Mouse (Mus musculus): Measurements from ENCODE around the gene Kif5a.
"Not testable (repeated sequence)": the region's sequence is repeated elsewhere in the genome, so short reads cannot be mapped to it uniquely, and the experiment has no call there.

The Kif5a gene

DNA sequence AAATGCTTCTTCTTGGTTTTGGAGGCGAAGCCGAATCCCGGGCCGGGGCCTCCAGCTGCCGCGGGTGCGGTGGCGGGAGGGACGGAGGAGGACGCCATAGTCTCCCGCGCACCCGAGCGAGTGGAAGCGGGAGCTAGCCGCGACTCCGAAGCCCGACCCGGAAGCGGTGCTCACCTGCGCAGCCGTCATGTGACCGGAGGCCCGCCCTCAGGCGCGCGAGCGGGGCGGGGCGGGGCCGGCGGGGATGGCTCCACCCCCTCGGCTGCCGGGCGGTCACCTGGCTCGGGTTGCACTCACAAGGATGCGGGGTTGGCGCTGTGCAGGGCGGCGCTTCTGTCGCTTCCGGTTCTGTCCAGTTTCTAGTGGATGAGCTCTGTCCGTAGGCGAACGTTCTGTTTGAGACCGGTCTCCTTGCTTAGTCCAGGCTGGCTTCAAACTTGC is 51.7 kb downstream of the Kif5a start, which contains the start of gene Pip4k2c:
TSS of gene Pip4k2c (minus strand) at position 172 of the 441 bp plus-strand sequence.
- peak; percentile 95 for DNase-seq

DNA sequence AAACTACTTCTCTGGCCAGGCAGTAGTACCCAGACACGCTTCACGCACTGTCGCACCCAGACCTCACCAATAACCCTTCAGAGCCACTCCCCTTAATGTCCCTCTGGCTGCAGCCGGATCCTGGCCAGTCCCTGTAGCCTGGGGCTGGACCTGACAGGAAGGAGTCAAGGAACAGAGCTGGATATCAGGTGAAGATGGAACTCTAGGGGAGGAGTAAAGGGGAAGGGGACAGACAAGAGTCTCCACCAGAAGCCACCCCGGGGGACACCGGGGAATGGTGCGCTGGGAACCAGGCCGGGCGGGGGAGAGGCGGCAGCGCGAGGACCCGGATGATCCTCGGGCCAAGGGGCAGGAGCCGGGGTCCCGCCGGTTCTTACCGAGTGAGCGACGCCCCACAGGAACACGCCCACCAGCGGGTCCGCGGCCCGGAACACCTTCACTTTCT is 52.2 kb downstream of the Kif5a start:
- DNase-seq, result no peak

DNA sequence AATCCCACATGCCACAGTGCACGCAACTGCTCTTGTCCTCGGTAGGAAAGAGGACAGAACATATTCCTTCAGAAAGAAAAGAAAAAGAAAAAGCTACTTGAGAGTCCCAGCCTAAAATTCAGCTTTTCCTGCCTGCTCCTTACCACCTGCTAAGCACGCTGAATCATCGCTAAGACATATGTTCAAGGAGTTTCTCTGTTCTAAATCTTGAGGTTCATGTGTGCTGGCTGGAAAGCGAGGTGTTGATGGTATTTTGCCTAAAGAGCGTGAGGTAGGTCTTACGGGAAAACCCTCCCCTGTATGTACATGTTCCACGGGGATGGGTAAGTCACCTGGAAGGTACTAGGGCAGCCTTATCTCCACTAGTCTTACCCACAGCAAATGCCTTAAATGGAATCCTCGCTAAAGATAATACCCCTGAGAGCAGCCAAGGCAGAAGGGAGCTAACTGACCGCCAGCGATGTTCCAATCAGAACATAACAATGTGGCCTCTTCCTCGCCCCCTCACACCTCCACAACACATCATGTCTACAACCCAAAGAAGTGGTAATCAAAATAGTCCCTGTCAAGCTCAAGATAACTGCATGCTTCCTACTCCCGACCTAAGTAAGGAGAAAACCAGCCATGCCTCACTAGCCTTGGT is 53.1 kb downstream of the Kif5a start:
- no peak for DNase-seq

DNA sequence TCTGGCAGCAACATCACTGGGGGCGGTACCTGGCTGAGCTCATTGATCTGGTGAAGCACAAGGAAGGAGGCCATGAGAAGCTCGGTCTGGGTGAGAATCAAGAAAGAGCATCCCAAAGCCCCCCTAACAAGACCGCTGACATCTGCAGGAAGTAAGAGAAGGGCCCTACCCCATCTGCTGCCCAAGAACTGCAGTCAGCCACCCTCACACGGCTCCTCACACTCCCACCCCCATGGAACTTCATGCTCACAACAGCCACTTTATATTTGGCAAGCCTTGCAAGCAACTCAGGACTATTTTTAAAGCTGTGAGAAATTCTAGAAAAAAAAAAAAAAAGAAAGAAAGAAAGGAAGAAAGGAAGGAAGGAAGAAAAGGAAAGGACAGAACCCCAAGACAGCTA is 54.2 kb downstream of the Kif5a start:
- DNase-seq, result peak; percentile 81

DNA sequence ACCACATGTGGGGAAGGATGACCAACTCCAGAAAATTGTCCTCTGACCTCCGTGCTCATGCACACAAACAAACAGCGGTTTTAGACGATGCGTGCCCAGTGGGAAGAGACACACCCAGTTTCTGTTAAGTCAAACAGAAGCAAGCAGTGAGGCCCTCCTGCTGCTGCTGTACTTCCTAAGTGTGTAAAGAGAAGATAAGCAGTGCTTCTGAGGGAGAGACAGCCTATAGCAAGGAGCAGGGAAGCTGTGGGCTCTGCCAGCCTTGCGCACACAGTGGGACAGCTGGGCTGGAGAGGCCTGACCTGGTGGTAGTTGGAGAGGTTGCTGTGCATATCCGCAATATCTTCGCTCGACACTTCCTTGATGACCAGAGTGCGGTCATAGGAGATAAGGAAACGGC is 57.8 kb downstream of the Kif5a start:
- DNase-seq, result no peak

DNA sequence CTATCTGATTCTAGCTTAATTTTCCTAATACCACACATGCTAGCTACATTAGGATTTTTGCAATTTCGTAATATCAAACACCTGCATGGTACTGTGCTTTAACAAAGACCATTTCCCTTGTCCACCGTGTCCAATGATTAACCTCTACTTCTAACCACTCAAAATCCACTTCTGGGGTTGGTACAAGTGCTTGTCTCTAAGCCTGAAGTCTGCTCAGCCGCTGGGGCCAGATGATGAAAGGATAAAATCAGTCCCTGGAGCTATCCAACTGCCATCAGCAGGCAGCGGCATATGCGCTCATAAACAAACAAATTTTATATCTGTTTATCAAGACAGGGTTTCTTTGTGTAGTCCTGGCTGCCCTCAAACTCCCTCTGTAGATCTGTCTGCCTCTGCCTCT is 58.6 kb downstream of the Kif5a start:
- no peak for DNase-seq

DNA sequence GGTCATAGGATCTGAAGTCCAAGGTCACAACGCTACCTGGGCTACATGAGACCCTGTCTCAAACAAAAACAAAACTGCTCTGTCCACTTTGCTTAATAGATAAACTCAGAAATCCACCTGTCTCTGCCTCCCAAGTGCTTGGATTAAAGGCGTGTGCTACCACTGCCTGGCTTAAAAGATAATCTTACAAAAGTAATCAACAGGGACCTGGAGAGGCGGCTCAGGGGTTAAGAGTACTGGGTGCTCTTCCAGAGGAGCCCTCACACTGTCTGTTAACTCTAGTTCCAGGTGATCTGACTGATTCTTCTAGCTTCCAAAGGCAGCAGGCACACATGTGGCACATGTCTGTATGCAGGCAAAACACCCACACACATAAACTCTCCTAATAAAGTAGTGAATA is 60.0 kb downstream of the Kif5a start:
- no peak for DNase-seq

DNA sequence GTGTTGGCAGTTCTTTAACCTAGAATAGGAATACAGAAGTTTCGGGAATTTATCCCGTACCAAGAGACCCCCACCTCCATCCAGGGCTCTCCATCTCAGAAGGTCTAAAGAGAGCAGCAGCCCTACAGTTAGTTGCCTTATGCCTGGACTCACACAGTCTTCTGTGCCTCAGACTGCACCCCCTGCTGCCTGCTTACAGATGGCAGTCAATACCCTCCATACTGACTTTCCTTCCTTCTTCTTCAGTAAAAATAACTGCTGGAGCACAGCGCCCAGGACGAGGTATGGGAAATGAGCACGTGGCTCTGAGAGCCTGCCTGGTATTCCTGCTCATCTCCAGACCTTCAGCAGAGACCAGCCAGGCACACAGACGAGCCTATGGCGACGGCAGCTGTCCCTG is 62.9 kb downstream of the Kif5a start:
- DNase-seq, result no peak

DNA sequence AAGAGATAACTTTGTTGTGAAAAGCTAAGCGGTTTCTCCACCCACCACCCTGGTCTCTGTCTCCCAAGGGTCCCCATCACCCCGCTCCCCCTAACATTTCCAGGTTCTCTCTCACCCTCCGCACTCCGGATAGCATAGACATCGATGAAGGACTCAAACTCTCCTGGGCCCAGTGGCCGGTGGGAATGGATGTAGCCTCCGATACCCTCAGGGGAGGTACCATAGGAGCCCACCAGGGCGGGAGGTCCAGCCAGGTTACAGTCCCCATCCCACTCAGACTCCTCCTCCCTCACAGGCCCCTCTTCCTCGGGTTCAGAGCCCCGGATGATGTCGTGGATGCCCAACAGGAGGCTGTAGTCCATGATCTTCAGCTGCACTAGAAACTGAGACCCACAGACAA is 63.7 kb downstream of the Kif5a start:
- no peak for DNase-seq

DNA sequence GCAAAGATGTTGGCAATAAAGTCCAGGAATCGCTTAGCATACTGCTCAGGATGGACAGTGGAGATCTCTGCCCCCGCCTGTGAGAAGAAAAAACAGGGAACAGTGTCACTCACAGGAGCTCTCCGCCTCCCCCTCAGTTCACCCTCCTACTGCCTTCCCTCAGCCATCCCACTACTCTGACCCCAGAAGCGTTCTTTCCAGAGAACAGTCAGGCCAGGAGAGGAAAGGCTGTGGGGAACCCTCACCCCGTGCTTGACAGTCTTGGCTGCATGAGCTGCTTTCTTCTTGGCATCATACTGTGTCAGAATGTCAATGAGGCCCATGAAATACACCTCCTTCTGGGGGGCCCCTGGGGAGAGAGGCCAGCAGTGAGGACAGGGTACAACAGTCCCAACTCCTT is 64.1 kb downstream of the Kif5a start:
- DNase-seq, result no peak

DNA sequence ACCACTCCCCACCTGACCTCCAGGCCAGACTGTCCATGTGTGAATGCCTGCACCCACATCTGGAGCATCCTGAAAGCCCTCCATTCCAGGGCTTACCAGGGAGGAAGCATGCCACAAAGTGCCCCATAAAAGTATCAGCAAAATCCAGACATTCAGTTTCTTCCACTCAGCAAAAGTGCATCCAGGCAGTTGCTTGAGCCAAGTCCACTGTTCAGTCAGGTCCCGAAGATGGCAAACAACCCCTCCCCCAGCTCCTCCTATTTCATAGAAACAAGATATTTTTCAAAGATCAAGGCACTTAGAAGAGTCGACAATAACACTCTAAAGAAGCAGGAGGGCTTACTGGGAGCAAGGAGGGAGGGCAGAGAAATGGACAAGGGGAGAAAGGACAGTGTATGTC is 64.7 kb downstream of the Kif5a start:
- DNase-seq, result no peak

DNA sequence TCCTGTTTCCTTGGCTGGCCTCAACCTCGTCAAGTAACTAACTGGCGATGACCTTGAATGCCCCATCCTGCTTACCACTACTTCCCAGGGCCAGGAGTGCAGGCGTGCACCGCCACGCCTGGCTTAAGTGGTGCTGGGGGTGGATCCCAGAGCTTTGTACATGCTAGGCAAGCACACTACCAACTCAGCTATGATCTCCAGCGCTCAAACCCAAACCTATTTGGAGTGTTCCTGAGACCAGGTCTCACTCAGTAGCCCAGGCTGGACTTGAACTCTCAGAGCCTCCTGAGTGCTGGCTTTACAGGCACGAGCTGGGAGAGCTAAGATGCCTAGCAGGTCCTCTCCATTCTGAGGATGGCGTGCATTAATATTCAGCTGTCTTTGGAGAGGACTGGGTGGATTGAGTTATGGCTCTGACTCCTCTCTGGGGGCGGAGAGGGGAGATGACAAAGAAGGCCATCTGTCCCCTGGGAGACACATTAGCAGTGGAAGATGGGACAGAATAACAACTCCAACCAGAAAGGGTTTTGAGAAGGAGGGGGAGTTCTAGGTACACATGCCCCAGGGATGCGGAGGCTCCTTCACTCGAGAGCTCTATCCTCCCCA is 65.5 kb downstream of the Kif5a start:
- DNase-seq, result no peak

DNA sequence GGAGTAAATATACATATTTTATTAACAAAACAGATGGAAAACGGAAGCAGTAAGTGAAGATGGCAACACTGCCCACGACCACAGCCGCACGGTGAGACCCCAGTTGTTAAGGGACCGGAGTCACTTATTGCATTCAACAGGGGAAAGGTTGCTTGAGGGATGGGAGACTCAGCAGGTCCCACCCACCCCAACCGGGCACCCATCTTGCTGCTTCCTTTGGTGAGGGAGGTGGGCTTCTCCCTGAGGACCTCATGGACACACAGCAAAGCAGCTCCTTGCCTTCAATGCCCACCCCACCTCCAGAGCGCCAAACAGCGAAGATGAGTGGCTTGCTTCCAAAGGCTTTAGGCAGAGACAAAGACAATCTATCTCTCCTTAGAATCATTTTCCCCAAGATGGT is 66.0 kb downstream of the Kif5a start:
- DNase-seq, result no peak

DNA sequence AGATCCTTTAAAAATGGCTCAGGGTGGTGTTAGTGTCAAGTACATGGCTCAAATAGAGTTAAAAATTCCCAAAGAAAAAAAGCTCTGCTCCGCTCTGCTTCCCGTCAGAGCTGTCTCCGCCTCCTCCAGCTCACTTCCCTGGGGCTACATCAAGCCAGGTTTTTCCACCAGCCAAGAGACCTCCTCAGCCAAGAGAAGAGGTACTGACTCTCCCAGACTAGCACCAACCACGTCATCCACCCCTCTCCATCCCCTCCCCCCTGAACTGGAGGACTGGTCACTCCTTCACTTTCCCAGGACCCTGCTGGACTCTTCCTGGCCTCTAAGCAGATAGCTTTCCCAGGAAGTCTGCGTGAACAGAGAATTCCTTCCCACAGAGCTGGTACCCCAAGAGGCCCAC is 66.8 kb downstream of the Kif5a start:
- peak; percentile 79 for DNase-seq

DNA sequence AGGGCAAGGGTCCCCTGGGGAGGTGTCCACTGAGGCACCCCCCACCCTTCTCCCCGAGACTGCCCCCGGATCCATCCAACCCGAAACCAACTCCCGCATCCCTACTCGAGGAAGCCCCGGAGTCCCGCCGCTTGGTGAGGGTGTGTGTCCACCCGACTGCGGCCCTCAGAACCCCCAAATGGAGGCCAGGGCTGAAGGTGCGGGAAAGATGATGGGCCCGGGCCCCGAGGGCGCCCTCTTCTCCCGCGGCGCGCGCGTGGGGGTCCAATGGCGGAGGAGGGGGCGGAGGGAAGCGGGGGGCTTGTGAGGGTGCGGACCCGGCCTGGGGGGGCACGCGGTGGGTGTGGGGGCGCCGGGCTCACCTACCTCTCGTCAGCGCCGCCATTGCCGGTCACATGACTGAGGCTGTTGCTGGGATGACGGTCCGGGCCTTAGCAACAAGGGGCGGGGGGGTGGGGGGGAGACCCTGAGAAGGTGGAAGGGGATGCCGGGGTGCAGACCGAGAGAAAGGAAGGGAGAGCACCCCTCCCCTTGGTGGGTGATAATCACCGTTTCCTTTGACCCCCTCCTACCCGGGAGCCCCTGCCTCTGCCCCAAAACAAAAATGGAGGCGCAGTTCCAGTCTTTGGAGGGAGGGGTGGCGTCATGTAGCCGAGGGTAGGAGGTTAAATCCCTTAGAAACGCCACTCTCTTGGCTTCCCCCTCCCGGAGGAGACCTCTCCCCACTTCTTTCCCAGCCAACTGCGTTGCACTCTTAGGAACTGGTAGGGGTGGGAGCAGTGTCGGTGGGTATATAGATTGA is 67.6 kb downstream of the Kif5a start, which contains the start of gene Dtx3:
TSS of gene Dtx3 (minus strand) at position 401 of the 802 bp plus-strand sequence.
- no peak for DNase-seq

DNA sequence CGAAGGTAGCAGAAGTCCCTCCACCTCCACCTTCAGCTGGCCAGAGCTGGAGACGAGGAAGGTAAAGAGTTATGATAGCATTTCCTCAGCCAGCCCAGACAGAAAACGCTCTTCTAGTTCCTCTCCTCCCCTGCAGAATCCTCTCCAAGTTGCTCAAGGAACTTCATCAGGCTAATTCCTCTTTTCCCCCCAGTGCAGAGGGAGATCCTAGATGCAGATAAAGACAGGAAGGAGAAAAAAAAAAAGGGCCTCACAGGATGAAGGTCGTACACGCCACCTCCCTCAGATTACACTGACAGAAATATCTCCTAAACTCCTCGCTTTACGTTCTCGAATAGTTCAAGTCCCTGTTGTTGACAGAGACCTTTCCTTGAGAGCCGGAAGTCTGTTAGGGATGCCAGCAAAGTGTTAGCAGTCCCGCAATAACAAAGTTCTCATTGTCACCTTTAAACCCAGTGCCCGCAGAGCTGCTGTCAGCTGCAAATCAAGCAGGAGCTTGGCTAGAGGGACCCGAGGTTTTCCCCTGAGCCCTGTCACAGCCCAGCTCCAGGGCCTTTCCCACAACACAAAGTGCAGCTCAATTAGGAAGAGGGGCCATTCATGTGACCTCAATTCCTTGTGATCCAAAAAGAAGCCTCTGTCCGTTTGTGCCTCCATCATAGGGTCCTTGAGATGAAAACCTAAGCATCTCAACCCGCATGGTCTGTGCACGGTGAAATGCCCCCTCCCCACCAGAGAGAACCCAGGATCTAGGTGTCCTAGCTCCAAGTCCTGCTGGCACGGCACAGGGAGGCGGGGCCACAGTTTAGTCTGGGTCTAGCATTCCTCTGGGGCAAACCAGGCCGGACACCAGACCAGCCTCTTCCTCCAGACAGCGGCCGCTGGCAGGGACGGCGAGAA is 68.5 kb downstream of the Kif5a start:
- no peak for DNase-seq

DNA sequence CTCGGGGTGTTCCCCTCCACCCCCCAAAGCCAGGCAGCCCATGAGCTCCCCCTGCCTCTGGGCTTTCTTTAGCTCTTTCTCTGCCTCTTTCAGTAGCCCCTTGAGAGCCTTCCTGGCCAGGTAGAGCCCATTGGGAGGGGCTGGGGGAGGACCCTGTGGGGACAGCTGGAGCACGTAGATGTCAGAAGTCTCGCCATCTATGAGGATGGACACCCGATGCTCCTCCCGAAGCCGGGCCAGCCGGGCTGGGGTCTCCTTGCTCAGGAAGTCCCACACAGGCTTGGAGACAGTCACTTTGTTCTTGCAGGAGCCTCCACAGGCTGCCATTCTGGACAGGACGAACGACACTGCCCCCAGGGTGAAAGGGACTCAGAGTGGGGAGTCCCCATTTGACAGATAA is 70.1 kb downstream of the Kif5a start:
- no peak for DNase-seq

DNA sequence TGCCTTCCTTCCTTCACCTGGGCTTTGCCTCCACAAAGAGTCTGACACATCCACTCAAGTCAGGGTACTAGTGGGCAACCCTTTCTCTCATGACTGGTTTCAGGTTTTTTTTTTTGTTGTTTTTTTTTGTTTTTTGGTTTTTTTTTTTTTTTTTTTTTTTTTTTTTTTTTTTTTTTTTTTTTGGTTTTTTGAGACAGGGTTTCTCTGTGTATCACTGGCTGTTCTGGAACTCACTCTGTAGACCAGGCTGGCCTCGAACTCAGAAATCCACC is 71.2 kb downstream of the Kif5a start:
- DNase-seq, result not testable (repeated sequence)

DNA sequence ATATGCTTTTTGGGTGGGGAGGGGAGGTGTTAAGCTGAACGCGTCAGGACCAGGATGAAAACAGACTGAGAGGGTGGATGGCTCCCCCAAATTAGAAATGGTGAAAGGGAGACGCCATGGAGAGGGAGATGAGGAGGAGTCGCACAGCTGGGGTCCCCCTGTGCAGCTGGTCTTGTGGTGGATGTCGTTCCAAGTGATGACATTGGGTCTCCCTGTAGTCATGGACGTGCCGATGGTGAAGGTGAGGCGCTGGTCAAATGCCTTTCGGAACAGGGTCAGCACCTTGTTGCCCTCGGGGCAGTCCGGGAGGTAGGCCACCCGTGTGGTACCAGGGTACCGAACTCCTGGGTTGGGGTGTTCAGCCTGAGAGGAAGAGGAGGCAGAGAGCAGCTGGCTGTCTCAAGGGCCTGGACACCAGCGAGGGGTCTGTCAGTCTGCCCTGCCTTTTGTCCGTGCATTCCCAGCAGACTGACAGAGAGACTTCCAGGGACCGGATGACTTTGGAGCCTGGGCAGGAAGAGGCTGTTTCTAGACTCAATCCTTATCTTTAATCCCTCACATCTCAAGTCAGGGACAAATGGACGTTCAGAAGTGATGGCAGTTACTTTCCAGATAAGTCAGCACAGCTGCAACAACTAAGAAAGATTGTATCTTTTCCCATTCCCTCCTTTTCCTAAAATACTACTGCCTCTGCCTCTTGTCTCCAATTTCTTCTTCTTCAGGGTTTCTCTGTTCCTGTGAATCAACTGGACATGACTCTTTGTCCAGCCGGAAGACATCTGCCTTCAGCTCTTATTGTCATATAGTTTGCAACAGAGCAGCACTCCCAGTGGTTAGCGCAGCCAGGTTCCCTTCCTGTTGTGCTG is 71.7 kb downstream of the Kif5a start:
- DNase-seq, result no peak

DNA sequence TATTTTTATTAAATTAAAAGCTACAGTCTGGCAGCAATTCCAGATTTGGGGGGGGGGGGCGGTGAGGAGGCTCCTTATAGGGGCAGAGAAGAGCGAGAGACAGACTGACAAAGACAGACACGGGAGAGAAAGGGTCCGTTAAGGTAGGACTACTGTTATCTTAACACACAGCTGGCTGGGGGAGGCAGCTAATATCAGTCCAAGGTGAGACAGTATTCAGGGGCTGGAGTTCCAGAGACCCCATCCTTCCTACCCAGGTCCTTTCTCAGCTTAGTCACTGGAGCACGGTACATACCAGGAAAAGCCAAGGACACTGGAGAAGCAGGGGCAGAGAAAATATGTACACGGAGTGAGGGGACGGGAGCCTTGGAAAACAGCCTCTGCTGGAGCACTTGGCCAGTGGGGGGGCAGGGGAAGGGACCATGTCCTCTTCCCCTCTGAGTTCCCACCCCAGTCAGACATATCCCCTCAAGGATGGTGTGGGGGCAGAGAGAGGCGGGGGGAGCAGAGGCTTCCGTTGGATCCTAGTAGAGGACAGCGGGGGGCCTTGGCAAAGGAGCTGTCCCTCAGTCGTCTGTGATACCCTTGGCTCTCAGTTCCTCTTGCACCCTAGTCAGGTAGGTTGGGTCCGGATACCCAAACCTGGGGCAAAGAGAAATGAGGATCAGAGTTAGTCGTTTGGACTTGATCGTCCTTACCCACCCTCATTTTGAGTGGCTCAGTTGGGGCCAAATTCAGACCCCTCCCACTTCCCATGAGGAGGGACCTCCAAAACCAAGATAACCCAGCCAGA is 72.6 kb downstream of the Kif5a start:
- DNase-seq, result no peak

All from right cerebral cortex, adult 18-20 months (tissue).